Mouse (Mus musculus) cerebellum, adult 2 months (tissue): ENCODE data around the gene C1qtnf2.

ENCODE experiments used
- CTCF ChIP-seq: fragments of 200-500 bp; IDR thresholded peaks from 2 replicates; pipeline ENCODE4 v1.5.1; 2011; ENCODE audit warnings: low read depth, mild to moderate bottlenecking, control low read depth, low read length, moderate library complexity, borderline replicate concordance; ENCODE audit not compliant: insufficient read depth
- POLR2A ChIP-seq: fragments of 200-500 bp; IDR thresholded peaks from 2 replicates; pipeline ENCODE4 v1.6.1; 2011; ENCODE audit warnings: low read length, control low read depth, borderline replicate concordance; ENCODE audit not compliant: insufficient read depth

GRCm38 (mm10) chr11:43470881-43471820, 2.9 kb upstream of the C1qtnf2 start:
- TF ChIP-seq CTCF: no peak
- TF ChIP-seq POLR2A: no peak
